Mouse (Mus musculus): ENCODE data around the gene Chst2. TPM values are rescaled to one million over a fixed set of nuclear protein-coding genes. Genes with fewer than 3 reads are reported as not detected.

Gene Chst2
- 7.9 TPM for polyA plus RNA-seq (2017; shearing (Covaris generic))

DNA sequence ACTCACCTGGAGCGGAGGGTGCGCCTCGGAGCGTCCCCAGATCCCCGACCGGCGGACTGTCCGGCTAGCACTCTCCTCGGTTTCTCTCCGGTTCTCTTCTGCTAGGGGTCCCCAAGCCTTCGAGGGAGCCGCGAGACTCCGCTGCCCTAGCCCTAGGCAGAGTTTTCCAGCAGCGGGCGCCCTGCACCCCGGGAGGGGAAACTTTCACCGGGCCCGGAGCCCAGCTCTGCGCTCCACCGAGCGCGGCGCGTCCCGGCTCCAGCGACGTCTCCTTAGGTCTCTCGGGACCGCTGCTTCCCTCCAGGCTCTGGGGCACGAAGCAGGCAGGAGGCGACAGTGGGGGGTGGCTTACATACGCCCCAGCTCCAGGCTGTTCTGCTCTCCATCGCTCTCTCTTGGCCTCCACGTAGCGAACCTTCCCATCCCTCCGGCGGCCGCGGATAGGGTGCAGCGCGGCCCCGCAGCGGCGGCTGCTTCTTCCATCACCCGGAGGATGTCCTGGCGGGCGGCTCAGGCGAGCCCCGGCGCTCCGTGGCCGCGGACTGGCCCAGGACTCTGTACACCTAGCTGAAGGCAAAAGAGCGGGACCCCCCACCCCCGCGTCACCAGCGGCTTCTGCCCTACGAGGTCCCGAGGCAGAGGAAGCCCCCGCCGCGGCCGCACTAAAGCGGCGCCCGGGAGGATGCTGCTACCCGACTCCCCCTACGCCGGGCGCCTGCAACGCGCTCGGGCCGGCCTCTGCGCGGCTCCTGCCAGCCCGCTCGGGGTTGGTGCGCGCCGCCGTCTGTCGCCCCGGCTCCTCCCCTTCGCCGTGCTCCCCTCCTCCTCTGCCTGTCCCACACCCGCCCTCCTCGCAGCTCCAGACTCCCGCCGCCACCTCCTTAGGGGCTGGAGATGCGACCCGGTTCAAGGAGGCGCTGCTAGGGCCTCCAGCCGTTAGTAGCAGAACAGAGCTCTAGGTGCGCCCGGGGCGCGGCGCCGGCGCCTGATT lies at the start of gene Chst2:
Gene Chst2, minus strand, starts transcription at position 152 of the 991 bp plus-strand sequence.

Other genes starting within 250 kb of the Chst2 start
- 144 TPM for gene U2surp, start 105.3 kb upstream of the Chst2 start, polyA plus RNA-seq (2017; shearing (Covaris generic))
- gene Paqr9, start 152.9 kb upstream of the Chst2 start, polyA plus RNA-seq (2017; shearing (Covaris generic)), result 0.07 TPM
- gene Pcolce2, start 230.9 kb upstream of the Chst2 start, polyA plus RNA-seq (2017; shearing (Covaris generic)), result 0.17 TPM